Mouse (Mus musculus): Measurements from ENCODE around the gene Col4a3bp.

The Col4a3bp gene

DNA sequence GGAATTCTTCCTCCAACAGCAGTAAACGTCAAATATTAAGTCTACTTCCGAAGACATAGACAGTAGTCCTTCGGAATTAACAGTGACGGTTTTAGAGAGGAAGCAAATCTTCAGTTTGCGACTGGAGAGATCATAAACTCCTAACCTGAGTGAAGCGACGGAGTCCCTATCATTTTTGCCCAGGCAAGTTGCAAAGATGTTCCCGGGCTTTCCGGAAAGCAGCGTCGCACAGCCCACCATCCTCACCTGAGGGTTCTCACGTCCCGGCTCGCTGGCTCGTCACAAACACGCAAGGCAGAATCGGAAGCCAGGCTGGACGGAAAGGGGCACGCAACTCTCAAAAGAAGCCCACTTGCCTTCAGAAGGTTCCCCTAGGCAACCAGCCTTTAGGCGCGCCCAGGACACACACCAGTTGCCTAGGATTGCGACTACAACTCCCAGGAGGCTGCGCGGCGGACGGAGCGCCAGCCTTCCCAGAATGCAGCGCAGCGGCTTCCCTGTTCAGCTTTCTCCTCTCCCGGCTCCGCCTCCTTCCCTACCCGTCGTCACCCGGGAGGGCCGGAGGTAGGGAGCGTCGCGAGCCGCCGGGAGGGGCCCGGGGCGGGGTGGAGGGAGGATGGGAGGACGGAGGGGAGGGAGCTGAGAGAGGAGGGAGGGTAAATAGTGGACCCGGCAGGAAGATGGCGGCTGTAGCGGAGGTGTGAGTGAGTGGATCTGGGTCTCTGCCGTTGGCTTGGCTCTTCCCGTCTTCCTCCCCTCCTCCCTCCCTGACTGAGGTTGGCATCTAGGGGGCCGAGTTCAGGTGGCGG is at the start of gene Col4a3bp, which contains the start of gene Polk:
Col4a3bp (plus strand) TSS at position 538 of the 809 bp plus-strand sequence.
Polk (minus strand) TSS at position 499 of the 809 bp plus-strand sequence.
- peak; percentile 97 for DNase-seq

GRCm38 (mm10) chr13:96496630-96497029 is 45.8 kb upstream of the Col4a3bp start:
- DNase-seq, result no peak

- DNase-seq, result no peak
These were observed 42.5 kb upstream of the Col4a3bp start for GRCm38 (mm10) chr13:96499891-96500290.

DNA sequence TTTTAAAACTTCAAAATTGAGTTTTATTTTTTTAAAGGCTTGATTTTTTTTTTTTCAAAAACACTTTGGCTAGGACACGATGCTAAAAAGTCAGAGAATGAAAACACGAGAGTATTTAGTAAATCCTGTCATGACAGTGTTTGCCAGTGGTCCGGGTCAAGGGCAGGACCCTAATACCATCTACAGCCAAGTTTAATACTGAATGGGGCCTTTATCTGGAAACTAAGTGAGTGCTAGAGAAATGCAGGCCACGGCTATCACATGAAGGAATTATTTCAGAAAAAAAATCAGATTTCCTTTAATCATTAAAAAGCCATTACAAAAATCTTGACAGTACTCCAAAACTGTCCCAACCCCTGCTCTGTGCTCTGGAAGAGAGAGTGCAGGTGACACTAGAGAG is 36.8 kb upstream of the Col4a3bp start:
- no peak for DNase-seq

- no peak for DNase-seq
These were observed 36.1 kb upstream of the Col4a3bp start for GRCm38 (mm10) chr13:96506313-96506712.

DNA sequence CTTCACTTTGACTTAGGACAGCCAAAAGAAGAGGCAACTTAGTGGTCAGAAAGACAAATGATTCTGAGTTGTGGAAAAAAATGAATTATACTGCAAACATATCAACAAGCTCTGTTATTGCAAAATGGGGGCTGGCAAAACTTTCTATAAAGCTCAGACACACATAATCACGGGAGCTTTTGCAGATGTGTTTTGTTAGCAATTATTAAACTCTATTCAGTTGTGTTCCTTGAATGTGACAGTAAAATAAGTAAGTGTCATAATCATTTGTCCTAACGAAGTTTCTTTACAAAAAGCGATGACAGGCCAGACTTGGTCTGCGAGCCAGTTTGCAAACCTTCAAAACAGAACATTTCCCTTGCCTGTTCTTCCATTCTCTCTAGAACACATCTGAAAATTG is 34.9 kb upstream of the Col4a3bp start:
- no peak for DNase-seq

DNA sequence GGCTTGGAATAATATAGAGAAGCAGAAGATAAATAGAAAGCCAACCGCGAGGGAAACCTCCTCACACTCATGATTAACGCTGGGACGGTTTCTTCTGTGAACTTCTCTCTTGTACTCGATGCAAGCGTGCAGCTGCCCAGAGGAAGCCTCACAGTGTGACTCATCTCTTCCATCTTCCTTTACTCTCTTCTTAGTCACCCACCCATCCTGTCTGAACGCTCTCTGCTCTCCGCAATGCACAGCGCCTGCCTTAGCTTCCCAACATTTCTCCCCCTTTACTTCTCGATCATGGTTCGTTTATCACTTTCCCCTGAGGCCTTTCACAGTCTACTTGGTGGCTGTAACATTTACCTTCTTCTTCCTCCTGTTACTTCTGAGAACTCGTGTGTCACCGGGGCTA is 31.8 kb upstream of the Col4a3bp start:
- peak; percentile 9 for DNase-seq

DNA sequence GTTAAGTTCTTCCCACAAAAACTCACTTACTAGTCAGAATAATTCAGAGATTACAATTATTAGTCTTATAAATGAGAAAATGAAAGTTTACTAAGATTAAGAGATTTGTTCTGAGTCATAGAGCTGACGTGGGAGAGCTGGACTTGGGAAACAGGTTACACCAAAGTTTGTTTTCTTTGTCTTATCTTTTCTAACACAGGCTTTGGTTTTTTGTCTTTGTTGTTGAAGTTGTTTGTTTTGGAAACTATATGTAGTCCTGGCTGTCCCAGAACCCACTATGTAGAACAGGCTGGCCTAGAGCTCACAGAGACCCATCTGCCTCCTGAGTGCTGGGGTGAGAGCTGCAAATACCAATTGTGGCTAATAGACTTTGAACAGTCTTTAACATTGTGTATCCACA is 31.2 kb upstream of the Col4a3bp start:
- no peak for DNase-seq

DNA sequence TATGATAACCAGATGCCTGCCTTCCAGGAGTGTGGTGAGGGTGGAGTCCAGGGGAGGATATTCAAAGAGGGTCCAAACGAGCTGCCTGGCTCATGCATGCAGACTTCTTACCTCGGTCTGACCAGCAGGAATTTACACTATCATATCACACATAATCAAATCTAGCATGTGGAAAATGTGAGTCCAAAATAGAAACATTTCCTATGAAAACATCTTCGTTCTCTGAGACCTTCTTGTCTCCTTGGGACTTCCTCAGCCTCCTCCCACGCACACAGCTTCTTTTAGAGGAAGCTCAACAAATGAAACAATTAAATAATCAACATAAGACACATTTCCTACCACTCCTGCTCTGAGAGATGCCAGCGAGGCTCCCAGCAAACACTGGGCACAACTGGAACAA is 30.5 kb upstream of the Col4a3bp start:
- DNase-seq, result peak; percentile 19

GRCm38 (mm10) chr13:96514154-96514942 is 28.1 kb upstream of the Col4a3bp start:
- DNase-seq, result peak; percentile 27

GRCm38 (mm10) chr13:96516249-96516648 is 26.2 kb upstream of the Col4a3bp start:
- DNase-seq, result no peak

- DNase-seq, result no peak
These were observed 25.1 kb upstream of the Col4a3bp start for GRCm38 (mm10) chr13:96517335-96517734.

GRCm38 (mm10) chr13:96521294-96521693 is 21.1 kb upstream of the Col4a3bp start:
- no peak for DNase-seq

- DNase-seq, result no peak
These were observed 15.4 kb upstream of the Col4a3bp start for GRCm38 (mm10) chr13:96527022-96527421.

DNA sequence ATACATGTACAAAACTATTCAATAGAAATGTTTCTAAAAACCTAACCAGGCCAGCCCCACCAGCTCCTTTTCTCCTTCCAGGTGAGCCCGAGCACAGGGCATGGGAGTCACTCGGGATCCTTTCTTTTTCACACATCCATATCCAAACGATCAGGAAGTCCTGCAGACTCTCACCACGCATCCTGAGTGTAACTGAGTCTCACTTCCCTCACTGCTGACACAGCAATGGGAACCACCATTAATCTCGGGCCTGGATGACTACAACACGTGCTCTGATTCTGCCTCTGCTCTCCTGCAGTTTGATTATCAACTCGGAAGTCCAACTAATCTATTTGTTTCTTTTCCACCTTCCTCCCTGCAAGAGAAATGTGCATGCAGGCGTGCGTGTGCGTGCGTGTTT is 14.6 kb upstream of the Col4a3bp start:
- DNase-seq, result no peak

GRCm38 (mm10) chr13:96528776-96529175 is 13.6 kb upstream of the Col4a3bp start:
- DNase-seq, result no peak

DNA sequence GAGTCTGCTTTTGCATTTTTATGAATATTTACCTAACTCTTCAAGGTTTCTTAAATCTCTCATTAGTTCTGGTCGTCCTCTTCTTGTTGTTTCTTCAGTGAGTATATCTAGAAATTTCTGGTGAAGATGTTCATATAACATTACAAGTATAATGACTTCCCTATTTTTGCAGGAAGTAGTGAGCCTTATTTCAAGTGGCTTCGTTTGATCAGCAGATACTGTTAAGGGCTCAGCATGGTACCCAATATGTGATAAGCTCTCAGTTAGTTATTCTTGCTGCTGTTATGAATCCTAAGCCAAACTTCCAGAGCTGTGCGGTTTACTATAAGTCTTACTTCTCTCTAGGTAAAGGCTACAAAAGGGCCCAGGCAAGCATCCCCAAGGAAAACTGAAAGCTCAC is 12.9 kb upstream of the Col4a3bp start:
- DNase-seq, result no peak

DNA sequence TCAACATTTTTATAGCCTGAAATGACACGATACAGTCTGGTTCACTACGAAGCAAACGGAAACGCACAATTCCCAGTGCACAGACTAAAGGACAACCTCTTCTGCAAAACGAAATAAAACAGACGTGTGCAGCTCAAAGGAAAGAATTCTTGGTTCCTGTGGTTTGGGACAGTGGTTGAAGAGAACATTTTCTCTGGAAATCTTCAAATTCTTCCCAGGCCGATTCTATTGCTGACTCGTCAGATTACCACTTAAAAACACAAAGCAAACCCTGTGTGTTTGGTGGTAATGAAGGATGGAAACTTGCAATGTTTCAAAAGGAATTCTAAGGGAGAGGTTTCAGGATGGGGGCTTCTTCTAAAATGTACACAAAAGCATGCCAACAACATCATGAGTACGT is 12.4 kb upstream of the Col4a3bp start:
- no peak for DNase-seq

GRCm38 (mm10) chr13:96532176-96532575 is 10.2 kb upstream of the Col4a3bp start:
- no peak for DNase-seq

DNA sequence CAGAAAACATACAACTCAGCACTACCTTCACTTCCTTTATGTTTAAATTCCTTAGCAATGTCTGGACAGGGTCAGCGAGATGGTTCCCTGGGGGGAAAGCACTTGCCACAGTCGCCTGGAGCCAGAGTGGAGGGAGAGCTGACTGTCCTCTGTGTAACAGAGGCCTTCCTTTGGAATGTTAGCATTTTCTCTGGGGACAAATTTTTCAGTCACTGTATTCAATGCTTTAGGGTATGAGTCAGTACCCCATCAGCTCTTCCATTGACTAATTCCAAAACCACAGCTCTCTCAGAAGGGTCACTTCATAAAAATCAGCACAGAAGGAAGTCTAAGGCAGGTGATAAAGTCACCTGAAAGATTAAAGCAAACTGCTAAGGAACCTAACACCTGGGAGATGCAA is 8.7 kb upstream of the Col4a3bp start:
- no peak for DNase-seq

- no peak for DNase-seq
These were observed 5.4 kb upstream of the Col4a3bp start for GRCm38 (mm10) chr13:96536821-96537572.

DNA sequence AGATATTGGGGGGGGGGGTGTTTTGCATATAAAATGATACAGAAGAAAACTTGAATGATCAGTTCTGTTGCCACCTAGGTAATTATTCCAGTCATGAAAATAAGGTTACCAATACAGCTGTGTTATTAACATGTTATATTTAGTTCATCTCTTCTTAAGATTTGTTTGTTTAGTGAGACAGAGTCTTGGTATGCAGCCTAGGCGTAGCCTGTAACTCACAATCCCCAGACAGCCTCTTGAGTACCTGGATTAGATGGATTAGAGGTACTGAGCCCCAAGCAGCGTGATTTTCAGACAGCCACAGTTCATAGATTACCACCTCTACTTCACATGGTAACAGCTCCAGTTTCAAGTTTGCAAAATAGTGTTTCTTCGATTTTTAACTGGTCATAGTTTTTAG is 4.3 kb upstream of the Col4a3bp start:
- DNase-seq, result no peak

- DNase-seq, result no peak
These were observed 1.0 kb upstream of the Col4a3bp start for GRCm38 (mm10) chr13:96541381-96541780.
